Mouse (Mus musculus) right cerebral cortex, adult 2 months (tissue): Measurements from ENCODE around the gene Ube2d2b.

ENCODE experiments used
- DNase-seq, 2 experiments: peaks; one replicate each; pipeline ENCODE4 v3.0.0; 2021 to 2022; ENCODE audit warnings: low spot score in 2 of 2

The Ube2d2b gene

GRCm38 (mm10) chr5:107854556-107854955, 24.7 kb downstream of the Ube2d2b start:
- no peak for DNase-seq

- DNase-seq: no peak
These were observed 25.6 kb downstream of the Ube2d2b start for GRCm38 (mm10) chr5:107855546-107855945.

- no peak for DNase-seq
These were observed 29.1 kb downstream of the Ube2d2b start for GRCm38 (mm10) chr5:107858963-107859362.

GRCm38 (mm10) chr5:107863971-107864370, 34.1 kb downstream of the Ube2d2b start:
- DNase-seq: no peak

GRCm38 (mm10) chr5:107866127-107867126, 36.5 kb downstream of the Ube2d2b start:
- no peak for DNase-seq

GRCm38 (mm10) chr5:107867970-107868904, 38.3 kb downstream of the Ube2d2b start:
- DNase-seq: peak; percentile 41 to 42

- peak; percentile 84 to 85 for DNase-seq
These were observed 39.1 kb downstream of the Ube2d2b start for GRCm38 (mm10) chr5:107868905-107869424.

GRCm38 (mm10) chr5:107869701-107870100, 39.8 kb downstream of the Ube2d2b start:
- DNase-seq: no peak

- DNase-seq: no peak
These were observed 43.4 kb downstream of the Ube2d2b start for GRCm38 (mm10) chr5:107873330-107873729.

- DNase-seq: peak; percentile 32 to 53
These were observed 44.0 kb downstream of the Ube2d2b start for GRCm38 (mm10) chr5:107873886-107874302.

GRCm38 (mm10) chr5:107874561-107875260, 44.8 kb downstream of the Ube2d2b start, which contains the start of gene Evi5:
Gene Evi5 (minus strand): TSS chr5:107875107.
- no peak for DNase-seq

GRCm38 (mm10) chr5:107875261-107875611, 45.3 kb downstream of the Ube2d2b start:
- DNase-seq: no peak

GRCm38 (mm10) chr5:107877053-107877452, 47.2 kb downstream of the Ube2d2b start:
- no peak for DNase-seq

GRCm38 (mm10) chr5:107880710-107881109, 50.8 kb downstream of the Ube2d2b start:
- DNase-seq: no peak
